Mouse (Mus musculus) myocyte (in vitro differentiated cells): ENCODE results near the gene Ahrr. TPM values are rescaled to one million over a fixed set of nuclear protein-coding genes. Genes with fewer than 3 reads are reported as not detected.

ENCODE experiments used
- H3K27me3 ChIP-seq: one replicate; pipeline ENCODE4 v1.6.1; 2011; ENCODE audit not compliant: control insufficient read depth, insufficient read depth, insufficient read length
- H3K36me3 ChIP-seq: one replicate; pipeline ENCODE4 v1.6.1; 2011; ENCODE audit not compliant: control insufficient read depth, insufficient read depth
- H3K4me2 ChIP-seq: one replicate; pipeline ENCODE4 v1.6.1; 2011; ENCODE audit warnings: low read depth, control low read depth
- H3K4me3 ChIP-seq: one replicate; pipeline ENCODE4 v1.5.1; 2011; ENCODE audit warnings: mild to moderate bottlenecking, control low read depth, moderate library complexity
- H3K79me2 ChIP-seq: one replicate; pipeline ENCODE4 v1.6.1; 2011; ENCODE audit not compliant: control insufficient read depth, insufficient read depth
- H3ac ChIP-seq: one replicate; pipeline ENCODE4 v1.6.1; 2011; ENCODE audit not compliant: control insufficient read depth, insufficient read length
- CEBPB ChIP-seq: IDR thresholded peaks from 2 replicates; pipeline ENCODE4 v1.6.1; 2011; ENCODE audit warnings: mild to moderate bottlenecking, moderate library complexity; ENCODE audit not compliant: poor library complexity, insufficient read depth, severe bottlenecking
- E2F4 ChIP-seq: IDR thresholded peaks from one replicate; pipeline ENCODE4 v1.6.1; 2011; ENCODE audit warnings: mild to moderate bottlenecking, control low read depth, moderate library complexity; ENCODE audit not compliant: insufficient read depth
- MAX ChIP-seq: IDR thresholded peaks from one replicate; pipeline ENCODE4 v1.6.1; 2011; ENCODE audit warnings: low read depth, mild to moderate bottlenecking, control low read depth
- MYOD1 ChIP-seq, 3 experiments: IDR thresholded peaks; one replicate each; pipeline ENCODE4 v1.6.1; 2011; ENCODE audit warnings: control low read depth in 2 of 3, low read depth in 2 of 3, mild to moderate bottlenecking in 2 of 3, moderate library complexity in 1 of 3; ENCODE audit not compliant: insufficient read length in 2 of 3, control insufficient read depth in 1 of 3
- MYOG ChIP-seq, 3 experiments: IDR thresholded peaks; one replicate each; pipeline ENCODE4 v1.6.1; 2011; ENCODE audit warnings: control low read depth in 2 of 3, low read depth in 2 of 3, mild to moderate bottlenecking in 2 of 3; ENCODE audit not compliant: insufficient read length in 2 of 3, control insufficient read depth in 1 of 3, insufficient read depth in 1 of 3
- POLR2A ChIP-seq: IDR thresholded peaks from one replicate; pipeline ENCODE4 v1.6.1; 2011; ENCODE audit warnings: low read depth, mild to moderate bottlenecking, control low read depth, moderate library complexity; ENCODE audit not compliant: insufficient read length
- POLR2AphosphoS2 ChIP-seq: IDR thresholded peaks from one replicate; pipeline ENCODE4 v1.6.1; 2011; ENCODE audit warnings: low read depth, control low read depth; ENCODE audit not compliant: insufficient read length
- REST ChIP-seq: IDR thresholded peaks from one replicate; pipeline ENCODE4 v1.6.1; 2011; ENCODE audit warnings: mild to moderate bottlenecking, control low read depth, moderate library complexity; ENCODE audit not compliant: insufficient read depth, insufficient read length
- SRF ChIP-seq: IDR thresholded peaks from one replicate; pipeline ENCODE4 v1.6.1; 2011; ENCODE audit warnings: low read depth; ENCODE audit not compliant: control insufficient read depth, insufficient read length
- TCF12 ChIP-seq: IDR thresholded peaks from one replicate; pipeline ENCODE4 v1.6.1; 2011; ENCODE audit warnings: mild to moderate bottlenecking, control low read depth; ENCODE audit not compliant: poor library complexity, insufficient read depth, severe bottlenecking
- TCF3 ChIP-seq: IDR thresholded peaks from one replicate; pipeline ENCODE4 v1.6.1; 2011; ENCODE audit warnings: low read depth, control low read depth; ENCODE audit not compliant: insufficient read length
- USF1 ChIP-seq: IDR thresholded peaks from one replicate; pipeline ENCODE4 v1.6.1; 2011; ENCODE audit warnings: low read depth, mild to moderate bottlenecking, control low read depth, moderate library complexity
- polyA plus RNA-seq: library from polyadenylated mRNA; unstranded; fragments of >200 nt; fragmentation: generic; extraction: Trizol; gene quantifications from one replicate; pipeline ENCODE4 v1.2.1, GENCODE M21; 2012; ENCODE audit warnings: missing spikeins

The Ahrr gene
- polyA plus RNA-seq, 1 experiment: 0.19 TPM

DNA sequence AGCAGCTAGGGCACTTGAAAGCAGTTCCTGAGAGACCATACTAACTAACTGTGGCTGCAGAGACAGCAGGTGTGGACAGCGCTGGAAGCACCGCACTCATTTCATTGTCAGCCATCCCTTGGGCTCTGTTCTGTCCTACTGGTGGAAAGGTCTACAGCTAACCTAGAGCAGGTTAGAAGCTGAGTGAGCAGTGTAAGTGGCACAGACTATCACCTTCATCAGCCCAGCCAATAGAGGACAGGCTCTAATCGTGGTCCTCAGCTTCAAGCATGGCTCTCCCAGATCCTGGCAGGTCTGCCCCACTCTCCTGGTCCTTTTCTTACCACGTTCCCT lies 46.3 kb downstream of the Ahrr start:
- Histone ChIP-seq H3K4me3 (no peak overlapping the region), H3K36me3 (no peaks in the 10 kb centered on the region), H3K79me2 (no peaks in the 10 kb centered on the region), H3K27me3 (no peaks in the 10 kb centered on the region), H3K4me2 (peak overlapping the region; percentile 68), H3ac (no peak overlapping the region)
- TF ChIP-seq CEBPB (no peak), TCF3 (no peak)

DNA sequence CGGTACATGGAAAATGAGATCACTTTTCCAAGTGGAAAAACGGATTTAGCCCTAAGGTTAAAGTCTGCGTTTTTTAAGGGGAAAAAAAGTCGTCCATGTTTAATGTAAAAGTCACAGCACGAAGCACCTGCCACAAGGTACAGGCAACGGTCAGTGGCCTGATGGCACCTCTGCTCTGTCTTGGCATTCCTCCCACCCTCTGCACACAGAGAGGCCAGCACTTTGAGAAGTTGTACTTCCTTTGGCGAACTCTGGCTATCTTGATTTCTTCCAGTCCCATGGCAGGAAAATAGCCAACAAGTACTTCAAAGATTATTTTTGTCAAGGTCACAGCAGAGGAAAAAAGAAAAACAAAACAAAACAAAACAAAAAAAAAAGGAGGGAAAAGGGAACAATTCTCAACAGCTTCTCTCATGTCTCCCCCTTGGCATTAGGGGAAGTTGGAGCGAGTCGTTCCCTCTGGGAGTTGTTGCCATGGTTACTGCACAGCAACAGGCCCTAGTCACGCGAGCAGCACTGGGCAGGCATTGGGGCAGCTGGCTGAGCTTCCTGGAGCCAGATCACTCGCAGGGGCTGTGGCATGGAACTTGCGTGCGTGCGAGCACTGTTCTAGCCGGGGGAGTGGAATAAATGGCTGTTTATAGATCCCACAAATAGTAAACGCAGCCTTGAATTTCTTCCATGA lies 46.8 kb downstream of the Ahrr start:
- Histone ChIP-seq H3K4me2 (peak overlapping the region; percentile 68), H3K4me3 (no peak overlapping the region), H3K36me3 (no peaks in the 10 kb centered on the region), H3ac (no peak overlapping the region), H3K27me3 (no peaks in the 10 kb centered on the region), H3K79me2 (no peaks in the 10 kb centered on the region)
- TF ChIP-seq MYOG (IDR thresholded peaks at IDR 0.05; ENCODE audit: control insufficient read depth in 1 of 3, insufficient read depth in 1 of 3, insufficient read length in 2 of 3, low read depth in 2 of 3) (peak in 1 of 3 experiments; percentile 14), TCF12 (no peak), POLR2A (no peak), MYOD1 (IDR thresholded peaks at IDR 0.05; ENCODE audit: control insufficient read depth in 1 of 3, insufficient read length in 2 of 3, low read depth in 2 of 3) (peak in 1 of 3 experiments; percentile 10), MAX (no peak)

DNA sequence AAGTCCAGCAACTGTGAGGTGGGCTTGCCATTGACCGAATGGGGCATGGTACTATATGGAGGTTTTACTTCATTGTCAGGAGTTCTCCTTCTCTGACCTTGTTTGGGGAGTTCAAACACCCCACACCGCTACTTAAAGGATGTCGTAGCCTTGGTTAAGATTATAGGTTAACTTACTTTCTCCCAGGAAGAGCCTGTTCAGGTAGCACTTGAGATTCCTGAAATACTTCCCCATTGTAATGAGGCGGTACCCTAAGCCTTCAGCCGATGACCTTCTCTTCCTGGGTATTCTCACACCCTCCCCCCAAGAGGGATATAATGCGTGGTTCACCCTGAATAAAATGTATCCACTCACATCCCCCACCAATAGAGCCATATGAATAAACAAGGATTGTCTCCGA lies 54.6 kb downstream of the Ahrr start:
- no peaks in the 10 kb centered on the region for H3K27me3 ChIP-seq
- no peak overlapping the region for H3K4me2 ChIP-seq
- TF ChIP-seq POLR2A: no peak
- TF ChIP-seq SRF: no peak
- TF ChIP-seq USF1: no peak
- no peak for TF ChIP-seq MAX
- no peak for TF ChIP-seq MYOD1 (IDR thresholded peaks at IDR 0.05; ENCODE audit: control insufficient read depth in 1 of 3, insufficient read length in 2 of 3, low read depth in 2 of 3)
- no peak for TF ChIP-seq E2F4
- TF ChIP-seq REST: no peak
- no peak for TF ChIP-seq CEBPB
- TF ChIP-seq POLR2AphosphoS2: no peak
- no peak for TF ChIP-seq TCF3
- TF ChIP-seq MYOG (IDR thresholded peaks at IDR 0.05; ENCODE audit: control insufficient read depth in 1 of 3, insufficient read depth in 1 of 3, insufficient read length in 2 of 3, low read depth in 2 of 3): no peak
- no peak for TF ChIP-seq TCF12
- H3K4me3 ChIP-seq: no peak overlapping the region
- no peak overlapping the region for H3ac ChIP-seq
- H3K36me3 ChIP-seq: no peaks in the 10 kb centered on the region
- no peaks in the 10 kb centered on the region for H3K79me2 ChIP-seq

DNA sequence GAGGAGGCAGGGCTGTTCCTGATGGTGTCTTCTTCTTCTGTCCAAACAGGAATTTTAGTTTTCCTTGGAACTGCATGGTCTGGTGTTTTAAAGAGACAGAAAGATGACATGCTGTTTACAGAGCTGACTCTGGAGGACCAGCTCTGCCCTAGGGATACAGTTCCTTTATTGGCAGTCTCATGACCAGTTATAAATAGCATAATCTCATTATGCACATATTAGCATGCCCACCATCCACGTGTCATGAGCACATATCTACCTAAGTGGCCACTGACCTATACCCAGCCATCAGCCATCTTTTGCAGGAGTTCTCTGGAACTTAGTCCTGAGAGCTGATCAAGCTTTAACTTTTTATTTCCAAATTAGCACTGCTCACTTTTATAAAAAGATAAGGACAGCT lies 71.5 kb downstream of the Ahrr start:
- Histone ChIP-seq H3K4me3 (no peak overlapping the region), H3K27me3 (no peaks in the 10 kb centered on the region), H3ac (no peak overlapping the region), H3K36me3 (no peaks in the 10 kb centered on the region), H3K4me2 (no peak overlapping the region), H3K79me2 (no peaks in the 10 kb centered on the region)
- TF ChIP-seq MYOD1 (IDR thresholded peaks at IDR 0.05; ENCODE audit: control insufficient read depth in 1 of 3, insufficient read length in 2 of 3, low read depth in 2 of 3): no peak
- TF ChIP-seq POLR2A: no peak
- TF ChIP-seq TCF3: no peak
- no peak for TF ChIP-seq USF1
- no peak for TF ChIP-seq CEBPB
- no peak for TF ChIP-seq POLR2AphosphoS2
- no peak for TF ChIP-seq MAX
- TF ChIP-seq SRF: no peak
- no peak for TF ChIP-seq E2F4
- TF ChIP-seq MYOG (IDR thresholded peaks at IDR 0.05; ENCODE audit: control insufficient read depth in 1 of 3, insufficient read depth in 1 of 3, insufficient read length in 2 of 3, low read depth in 2 of 3): no peak
- no peak for TF ChIP-seq TCF12
- no peak for TF ChIP-seq REST

DNA sequence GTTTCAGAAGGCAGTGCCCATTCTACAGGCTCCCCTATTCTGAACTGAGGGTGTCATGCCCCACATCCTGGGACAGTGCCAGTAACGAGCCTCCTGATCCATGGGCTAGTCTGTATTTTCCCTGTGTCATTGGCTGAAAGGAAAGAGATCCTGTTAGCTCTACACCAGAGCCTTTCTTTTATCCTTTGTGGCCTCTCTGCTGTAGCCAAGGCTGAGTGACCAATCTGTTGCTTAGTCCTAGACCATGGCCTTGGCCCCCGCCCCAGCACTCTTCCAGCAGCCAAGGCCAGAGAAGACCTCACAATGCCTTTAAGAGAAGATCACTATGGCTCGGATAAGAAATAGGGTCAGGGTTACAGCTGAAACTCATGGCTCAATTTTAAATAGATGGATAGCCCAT lies 73.7 kb downstream of the Ahrr start:
- Histone ChIP-seq H3K4me3 (no peak overlapping the region), H3ac (no peak overlapping the region), H3K79me2 (no peaks in the 10 kb centered on the region), H3K27me3 (no peaks in the 10 kb centered on the region), H3K36me3 (no peaks in the 10 kb centered on the region), H3K4me2 (no peak overlapping the region)
- TF ChIP-seq MAX: no peak
- no peak for TF ChIP-seq REST
- TF ChIP-seq USF1: no peak
- no peak for TF ChIP-seq POLR2A
- TF ChIP-seq SRF: no peak
- TF ChIP-seq CEBPB: no peak
- no peak for TF ChIP-seq MYOD1 (IDR thresholded peaks at IDR 0.05; ENCODE audit: control insufficient read depth in 1 of 3, insufficient read length in 2 of 3, low read depth in 2 of 3)
- TF ChIP-seq TCF3: no peak
- TF ChIP-seq MYOG (IDR thresholded peaks at IDR 0.05; ENCODE audit: control insufficient read depth in 1 of 3, insufficient read depth in 1 of 3, insufficient read length in 2 of 3, low read depth in 2 of 3): no peak
- no peak for TF ChIP-seq POLR2AphosphoS2
- TF ChIP-seq TCF12: no peak
- TF ChIP-seq E2F4: no peak
